Mouse (Mus musculus): ENCODE results near the gene Traf3.

- TF ChIP-seq ZC3H11A (IDR thresholded peaks at IDR 0.05; ENCODE audit: borderline replicate concordance, low read depth, low read length), result no peak
- no peak for TF ChIP-seq HCFC1 (IDR thresholded peaks at IDR 0.05; ENCODE audit: borderline replicate concordance, insufficient read depth, low read length)
These were observed 75.7 kb downstream of the Traf3 start for GRCm38 (mm10) chr12:111241916-111242315.

Data from ES-E14 (cell line).